Mouse (Mus musculus) heart, embryonic 12.5 days (tissue): ENCODE results near the gene Zdbf2. TPM values are rescaled to one million over a fixed set of nuclear protein-coding genes. Genes with fewer than 3 reads are reported as not detected.

Experiments used
- ATAC-seq: fragments of 200-750 bp; cut with Nextera tagmentation; 2 replicates; pipeline ENCODE4 v1.8.0; 2017; ENCODE audit warnings: moderate TSS enrichment, moderate library complexity; ENCODE audit not compliant: insufficient number of reproducible peaks, low FRiP score
- H3K27ac ChIP-seq: fragments of 300-500 bp; sonication (generic); 2 replicates; pipeline ENCODE4 v1.5.1; 2016; ENCODE audit warnings: mild to moderate bottlenecking, moderate library complexity; ENCODE audit not compliant: poor library complexity, severe bottlenecking
- H3K27me3 ChIP-seq: fragments of 300-500 bp; sonication (generic); replicated peaks from 2 replicates; pipeline ENCODE4 v1.6.1; 2016; ENCODE audit warnings: mild to moderate bottlenecking, moderate library complexity
- H3K36me3 ChIP-seq: fragments of 300-500 bp; sonication (generic); 2 replicates; pipeline ENCODE4 v1.6.1; 2016; ENCODE audit warnings: mild to moderate bottlenecking, moderate library complexity
- H3K4me1 ChIP-seq: fragments of 300-500 bp; sonication (generic); replicated peaks from 2 replicates; pipeline ENCODE4 v1.6.1; 2016; ENCODE audit warnings: mild to moderate bottlenecking
- H3K4me2 ChIP-seq: fragments of 300-500 bp; sonication (generic); 2 replicates; pipeline ENCODE4 v1.6.1; 2016; ENCODE audit warnings: mild to moderate bottlenecking, moderate library complexity
- H3K4me3 ChIP-seq: fragments of 300-500 bp; sonication (generic); 2 replicates; pipeline ENCODE4 v1.5.1; 2016; ENCODE audit warnings: mild to moderate bottlenecking
- H3K9ac ChIP-seq: fragments of 300-500 bp; sonication (generic); 2 replicates; pipeline ENCODE4 v1.6.1; 2016; ENCODE audit warnings: mild to moderate bottlenecking, moderate library complexity
- H3K9me3 ChIP-seq: fragments of 300-500 bp; sonication (generic); replicated peaks from 2 replicates; pipeline ENCODE4 v1.6.1; 2016; ENCODE audit warnings: mild to moderate bottlenecking, moderate library complexity
- WGBS: fragments of 180-500 bp; shearing (Covaris S2); methylation state at CpG from one replicate; pipeline ENCODE4 v1.1.7; 2016; 5-methylcytosine and 5-hydroxymethylcytosine counted together
- polyA plus RNA-seq: library from polyadenylated mRNA; unstranded; fragments of >200 nt; fragmentation: Nextera tagmentation; extraction: Ambion mirVana; gene quantifications from 2 replicates; pipeline ENCODE4 v1.2.1, GENCODE M21; 2016

Zdbf2 gene
- polyA plus RNA-seq, result 9.2 and 10.7 TPM in 2 replicates

GRCm38 (mm10) chr1:63272741-63273338 lies at the start of gene Zdbf2:
Zdbf2 (plus strand) TSS chr1:63273265.
- peak; percentile 91 for ATAC-seq
- peak within 1 kb of the TSS; percentile 74 for H3K27ac ChIP-seq

GRCm38 (mm10) chr1:63225009-63225408 lies 48.1 kb upstream of the Zdbf2 start:
- no peaks in the 10 kb centered on the region for H3K27me3 ChIP-seq
- no peak for ATAC-seq
- no peak overlapping the region for H3K9ac ChIP-seq
- no peak overlapping the region for H3K4me2 ChIP-seq
- no peaks in the 10 kb centered on the region for H3K9me3 ChIP-seq
- H3K4me3 ChIP-seq, result no peak overlapping the region
- no peaks in the 10 kb centered on the region for H3K36me3 ChIP-seq
- H3K4me1 ChIP-seq, result peaks cover 9% of the 10 kb centered on the region
- WGBS, result 29% methylated on average over 4 of the region's 4 CpGs
- no peak overlapping the region for H3K27ac ChIP-seq

More at GRCm38 (mm10) chr1:63272741-63273338, at the start of gene Zdbf2:
- peaks cover 54% of the 10 kb centered on the region for H3K27me3 ChIP-seq
- peak within 1 kb of the TSS; percentile 77 for H3K4me2 ChIP-seq
- H3K9me3 ChIP-seq, result no peaks in the 10 kb centered on the region
- peaks cover 10% of the 10 kb centered on the region; the same call in 1 of the 2 replicates for H3K4me1 ChIP-seq
- peak within 1 kb of the TSS; percentile 83 for H3K9ac ChIP-seq
- no peaks in the 10 kb centered on the region for H3K36me3 ChIP-seq
- WGBS, result under 1% methylated on average over 49 of the region's 49 CpGs
- H3K4me3 ChIP-seq, result peak within 1 kb of the TSS; percentile 78

- WGBS, result 8% methylated on average over 7 of the region's 7 CpGs
- H3K9ac ChIP-seq, result no peak overlapping the region
- H3K9me3 ChIP-seq, result no peaks in the 10 kb centered on the region
- H3K4me2 ChIP-seq, result peak overlapping the region; percentile 48
- H3K4me1 ChIP-seq, result peaks cover 9% of the 10 kb centered on the region
- no peaks in the 10 kb centered on the region for H3K36me3 ChIP-seq
- H3K4me3 ChIP-seq, result no peak overlapping the region
- ATAC-seq, result peak; percentile 69; the same call in 1 of the 2 replicates
- H3K27me3 ChIP-seq, result no peaks in the 10 kb centered on the region
- H3K27ac ChIP-seq, result no peak overlapping the region
These were observed 47.2 kb upstream of the Zdbf2 start for GRCm38 (mm10) chr1:63225890-63226289.

- no peak overlapping the region for H3K4me2 ChIP-seq
- H3K4me3 ChIP-seq, result no peak overlapping the region
- ATAC-seq, result no peak
- H3K27me3 ChIP-seq, result no peaks in the 10 kb centered on the region
- no peak overlapping the region for H3K9ac ChIP-seq
- H3K36me3 ChIP-seq, result no peaks in the 10 kb centered on the region
- H3K9me3 ChIP-seq, result no peaks in the 10 kb centered on the region
- H3K4me1 ChIP-seq, result peaks cover 9% of the 10 kb centered on the region
- no peak overlapping the region for H3K27ac ChIP-seq
- WGBS, result 75% methylated on average over 5 of the region's 5 CpGs
These were observed 45.8 kb upstream of the Zdbf2 start for GRCm38 (mm10) chr1:63227241-63227640.

- H3K4me2 ChIP-seq, result no peak overlapping the region
- H3K27me3 ChIP-seq, result 0 out of 2 replicates have a peak, but pooled peaks cover 4% of the 10 kb centered on the region
- ATAC-seq, result no peak
- H3K9ac ChIP-seq, result no peak overlapping the region
- 16% methylated on average over 5 of the region's 5 CpGs for WGBS
- no peaks in the 10 kb centered on the region for H3K36me3 ChIP-seq
- 0 out of 2 replicates have a peak, but pooled peaks cover 4% of the 10 kb centered on the region for H3K4me1 ChIP-seq
- H3K4me3 ChIP-seq, result no peak overlapping the region
- no peaks in the 10 kb centered on the region for H3K9me3 ChIP-seq
- H3K27ac ChIP-seq, result no peak overlapping the region
These were observed 35.7 kb upstream of the Zdbf2 start for GRCm38 (mm10) chr1:63237371-63237770.

- Histone ChIP-seq H3K27ac (no peak overlapping the region), H3K4me3 (no peak overlapping the region)
- 53% methylated on average over 4 of the region's 4 CpGs for WGBS
These were observed 33.8 kb upstream of the Zdbf2 start for GRCm38 (mm10) chr1:63239305-63239704.

GRCm38 (mm10) chr1:63239751-63240150 lies 33.3 kb upstream of the Zdbf2 start:
- H3K4me3 ChIP-seq, result no peak overlapping the region
- no peak overlapping the region for H3K4me2 ChIP-seq
- 66% methylated on average over 8 of the region's 8 CpGs for WGBS
- no peaks in the 10 kb centered on the region for H3K36me3 ChIP-seq
- no peak for ATAC-seq
- no peak overlapping the region for H3K9ac ChIP-seq
- no peak overlapping the region for H3K27ac ChIP-seq
- 0 out of 2 replicates have a peak, but pooled peaks cover 4% of the 10 kb centered on the region for H3K4me1 ChIP-seq
- peaks cover 4% of the 10 kb centered on the region; the same call in 1 of the 2 replicates for H3K27me3 ChIP-seq
- no peaks in the 10 kb centered on the region for H3K9me3 ChIP-seq

More at GRCm38 (mm10) chr1:63239305-63239704, 33.8 kb upstream of the Zdbf2 start:
- no peak overlapping the region for H3K9ac ChIP-seq
- ATAC-seq, result no peak
- no peak overlapping the region for H3K4me2 ChIP-seq
- H3K9me3 ChIP-seq, result no peaks in the 10 kb centered on the region
- H3K36me3 ChIP-seq, result no peaks in the 10 kb centered on the region
- 0 out of 2 replicates have a peak, but pooled peaks cover 4% of the 10 kb centered on the region for H3K4me1 ChIP-seq
- peaks cover 4% of the 10 kb centered on the region; the same call in 1 of the 2 replicates for H3K27me3 ChIP-seq

- Histone ChIP-seq H3K9me3 (no peaks in the 10 kb centered on the region), H3K4me2 (no peak overlapping the region), H3K36me3 (no peaks in the 10 kb centered on the region), H3K9ac (no peak overlapping the region), H3K4me1 (0 out of 2 replicates have a peak, but pooled peaks cover 6% of the 10 kb centered on the region), H3K27me3 (peaks cover 14% of the 10 kb centered on the region), H3K4me3 (no peak overlapping the region), H3K27ac (no peak overlapping the region)
- no peak for ATAC-seq
- 48% methylated on average over 4 of the region's 4 CpGs for WGBS
These were observed 29.2 kb upstream of the Zdbf2 start for GRCm38 (mm10) chr1:63243854-63244253.

- Histone ChIP-seq H3K4me2 (peak overlapping the region; percentile 62), H3K9me3 (no peaks in the 10 kb centered on the region), H3K27me3 (peaks cover 39% of the 10 kb centered on the region), H3K9ac (peak overlapping the region; percentile 56), H3K4me1 (0 out of 2 replicates have a peak, but pooled peaks cover 6% of the 10 kb centered on the region), H3K4me3 (peak overlapping the region; percentile 36), H3K27ac (no peak overlapping the region), H3K36me3 (no peaks in the 10 kb centered on the region)
- no peak for ATAC-seq
- 5% methylated on average over 16 of the region's 16 CpGs for WGBS
These were observed 26.1 kb upstream of the Zdbf2 start for GRCm38 (mm10) chr1:63246862-63247521.

GRCm38 (mm10) chr1:63247831-63248359 lies 25.2 kb upstream of the Zdbf2 start:
- WGBS, result 1% methylated on average over 18 of the region's 18 CpGs
- H3K4me3 ChIP-seq, result peak overlapping the region; percentile 39
- H3K4me2 ChIP-seq, result peak overlapping the region; percentile 71
- peak overlapping the region; percentile 39; the same call in 1 of the 2 replicates for H3K9ac ChIP-seq
- no peak overlapping the region for H3K27ac ChIP-seq
- no peaks in the 10 kb centered on the region for H3K9me3 ChIP-seq
- ATAC-seq, result no peak
- peaks cover 48% of the 10 kb centered on the region for H3K27me3 ChIP-seq
- 0 out of 2 replicates have a peak, but pooled peaks cover 6% of the 10 kb centered on the region for H3K4me1 ChIP-seq
- H3K36me3 ChIP-seq, result no peaks in the 10 kb centered on the region

GRCm38 (mm10) chr1:63248360-63248851 lies 24.7 kb upstream of the Zdbf2 start:
- ATAC-seq, result no peak
- H3K36me3 ChIP-seq, result no peaks in the 10 kb centered on the region
- 0 out of 2 replicates have a peak, but pooled peaks cover 6% of the 10 kb centered on the region for H3K4me1 ChIP-seq
- H3K9ac ChIP-seq, result peak overlapping the region; percentile 39; the same call in 1 of the 2 replicates
- no peaks in the 10 kb centered on the region for H3K9me3 ChIP-seq
- H3K4me2 ChIP-seq, result peak overlapping the region; percentile 71
- WGBS, result 3% methylated on average over 44 of the region's 44 CpGs
- peak overlapping the region; percentile 39 for H3K4me3 ChIP-seq
- H3K27me3 ChIP-seq, result peaks cover 53% of the 10 kb centered on the region
- no peak overlapping the region for H3K27ac ChIP-seq
